Mouse (Mus musculus) fat pad, adult 2 months (tissue): Measurements from ENCODE around the gene Ltb4r2.
A peak's percentile ranks its signal among the peaks of the same experiment; 100 is the strongest.
"Not testable (repeated sequence)": the region's sequence is repeated elsewhere in the genome, so short reads cannot be mapped to it uniquely, and the experiment has no call there.

Experiments used
- DNase-seq: peaks from one replicate; pipeline ENCODE4 v3.0.0-alpha.2; 2011; ENCODE audit warnings: low read depth, low spot score; ENCODE audit errors: extremely low read depth

The Ltb4r2 gene

DNA sequence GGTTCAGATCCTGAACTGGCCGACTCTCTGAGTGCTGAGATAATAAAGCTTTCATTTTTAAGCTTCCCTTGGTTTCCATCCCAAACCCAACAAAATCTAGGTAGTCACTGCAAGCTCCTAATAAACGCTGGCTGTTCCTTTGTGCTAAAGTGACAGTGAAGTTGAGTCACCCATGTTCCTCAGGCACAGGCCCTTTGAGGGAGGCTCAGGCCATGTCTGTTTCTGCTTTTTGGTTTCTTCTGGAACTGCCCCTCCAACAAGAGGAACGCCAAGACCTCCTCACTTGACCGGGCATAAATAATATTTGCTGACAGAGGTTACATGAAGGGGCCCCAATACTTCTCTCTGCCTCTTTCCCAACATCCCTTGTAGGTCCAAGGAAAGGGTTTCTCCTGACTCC is 25.5 kb upstream of the Ltb4r2 start:
- no peak for DNase-seq

- DNase-seq: no peak
Observed at GRCm38 (mm10) chr14:55737086-55737687, 24.0 kb upstream of the Ltb4r2 start.

- no peak for DNase-seq
Observed at GRCm38 (mm10) chr14:55743711-55744110, 17.5 kb upstream of the Ltb4r2 start.

- DNase-seq: no peak
Observed at GRCm38 (mm10) chr14:55745180-55745860, 15.9 kb upstream of the Ltb4r2 start, which contains the start of the genes Dhrs1 and Nop9. Gene Dhrs1 (minus strand): TSS chr14:55745690. Gene Nop9 (plus strand): TSS chr14:55745693.

GRCm38 (mm10) chr14:55745861-55746237 is 15.4 kb upstream of the Ltb4r2 start:
- DNase-seq: no peak

GRCm38 (mm10) chr14:55747051-55747847 is 14.0 kb upstream of the Ltb4r2 start:
- DNase-seq: no peak

DNA sequence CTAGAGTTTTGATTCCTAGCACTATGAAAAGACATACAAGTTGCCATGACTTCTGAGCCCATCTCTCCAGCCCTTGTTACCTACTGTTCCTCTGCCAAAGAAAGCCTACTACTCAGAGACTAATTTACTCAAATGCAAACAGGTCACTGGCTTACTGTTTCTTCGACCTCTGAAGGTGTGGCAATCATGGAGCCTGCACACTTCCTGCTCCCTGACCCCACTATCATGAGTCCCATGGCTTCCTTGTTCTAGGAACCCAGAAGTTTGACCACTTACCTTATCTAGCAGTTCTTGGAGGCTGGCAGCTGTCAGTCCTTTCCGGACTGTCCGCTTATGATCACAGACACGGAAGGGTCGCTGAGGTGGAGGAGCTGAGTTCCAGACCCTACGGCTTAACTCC is 3.7 kb upstream of the Ltb4r2 start:
- no peak for DNase-seq

GRCm38 (mm10) chr14:55758363-55758784 is 2.9 kb upstream of the Ltb4r2 start, which contains the start of gene Cideb:
Gene Cideb (minus strand): TSS chr14:55758458.
- DNase-seq: no peak

DNA sequence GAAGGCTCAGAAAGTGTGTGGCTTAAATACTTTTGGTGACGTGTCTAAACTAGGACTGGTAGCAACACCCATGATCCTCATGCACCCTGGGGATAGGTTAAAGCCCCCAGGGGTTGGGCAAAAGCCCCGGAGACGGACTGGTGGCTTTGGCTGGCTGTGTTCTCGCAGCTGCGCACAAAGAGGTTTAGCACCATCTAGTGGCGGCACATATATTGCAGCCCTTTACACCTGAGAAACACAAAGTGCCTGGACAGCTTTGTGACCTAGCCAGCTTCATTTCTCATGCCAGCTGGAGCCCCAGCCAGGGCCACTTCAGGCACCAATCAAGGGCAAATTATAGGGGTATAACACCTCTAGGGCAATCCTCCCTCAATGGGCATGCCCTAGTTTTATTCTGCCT is 1.1 kb upstream of the Ltb4r2 start:
- DNase-seq: not testable (repeated sequence)

DNA sequence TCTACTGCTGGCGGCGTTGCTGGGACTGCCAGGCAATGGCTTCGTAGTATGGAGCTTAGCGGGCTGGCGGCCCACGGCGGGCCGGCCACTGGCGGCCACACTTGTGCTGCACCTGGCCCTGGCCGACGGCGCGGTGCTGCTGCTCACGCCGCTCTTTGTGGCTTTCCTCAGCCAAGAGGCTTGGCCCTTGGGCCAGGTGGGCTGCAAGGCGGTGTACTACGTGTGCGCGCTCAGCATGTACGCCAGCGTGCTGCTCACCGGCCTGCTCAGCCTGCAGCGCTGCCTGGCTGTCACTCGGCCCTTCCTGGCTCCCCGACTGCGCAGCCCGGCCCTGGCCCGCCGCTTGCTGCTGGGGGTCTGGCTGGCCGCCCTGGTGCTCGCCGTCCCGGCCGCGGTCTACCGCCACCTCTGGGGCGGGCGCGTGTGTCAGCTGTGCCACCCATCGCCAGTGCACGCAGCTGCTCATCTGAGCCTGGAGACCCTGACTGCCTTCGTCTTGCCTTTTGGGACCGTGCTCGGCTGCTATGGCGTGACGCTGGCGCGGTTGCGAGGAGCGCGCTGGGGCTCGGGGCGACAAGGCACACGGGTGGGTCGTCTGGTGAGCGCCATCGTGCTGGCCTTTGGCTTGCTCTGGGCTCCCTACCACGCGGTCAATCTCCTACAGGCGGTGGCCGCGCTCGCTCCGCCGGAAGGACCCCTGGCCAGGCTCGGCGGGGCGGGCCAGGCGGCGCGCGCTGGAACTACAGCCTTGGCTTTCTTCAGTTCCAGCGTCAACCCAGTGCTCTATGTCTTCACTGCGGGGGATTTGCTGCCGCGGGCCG is 983 bp downstream of the Ltb4r2 start:
- DNase-seq: no peak

GRCm38 (mm10) chr14:55763166-55763565 is 1.9 kb downstream of the Ltb4r2 start:
- peak; percentile 74 for DNase-seq

DNA sequence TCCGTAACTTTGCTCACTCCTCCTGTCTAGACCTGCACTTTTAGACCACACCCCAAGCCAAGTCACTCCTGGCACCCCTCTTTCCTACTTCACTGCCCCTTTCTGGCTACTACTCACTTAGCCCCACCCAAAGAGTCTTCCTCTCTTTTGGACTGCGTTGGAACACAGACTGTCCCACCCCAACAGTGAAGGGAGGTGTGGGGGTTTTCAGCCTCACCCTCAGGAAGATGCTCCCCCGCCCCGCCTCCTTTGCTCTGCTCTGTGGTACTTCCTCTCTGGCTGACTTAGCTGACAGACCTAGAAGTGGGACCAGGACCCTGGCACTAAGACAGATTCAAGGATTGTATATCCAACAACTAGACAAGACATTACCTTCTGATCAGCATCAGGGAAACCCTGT is 4.5 kb downstream of the Ltb4r2 start, which contains the start of gene Ltb4r1:
Gene Ltb4r1, plus strand, starts transcription at position 267 of the 400 bp plus-strand sequence.
- no peak for DNase-seq

DNA sequence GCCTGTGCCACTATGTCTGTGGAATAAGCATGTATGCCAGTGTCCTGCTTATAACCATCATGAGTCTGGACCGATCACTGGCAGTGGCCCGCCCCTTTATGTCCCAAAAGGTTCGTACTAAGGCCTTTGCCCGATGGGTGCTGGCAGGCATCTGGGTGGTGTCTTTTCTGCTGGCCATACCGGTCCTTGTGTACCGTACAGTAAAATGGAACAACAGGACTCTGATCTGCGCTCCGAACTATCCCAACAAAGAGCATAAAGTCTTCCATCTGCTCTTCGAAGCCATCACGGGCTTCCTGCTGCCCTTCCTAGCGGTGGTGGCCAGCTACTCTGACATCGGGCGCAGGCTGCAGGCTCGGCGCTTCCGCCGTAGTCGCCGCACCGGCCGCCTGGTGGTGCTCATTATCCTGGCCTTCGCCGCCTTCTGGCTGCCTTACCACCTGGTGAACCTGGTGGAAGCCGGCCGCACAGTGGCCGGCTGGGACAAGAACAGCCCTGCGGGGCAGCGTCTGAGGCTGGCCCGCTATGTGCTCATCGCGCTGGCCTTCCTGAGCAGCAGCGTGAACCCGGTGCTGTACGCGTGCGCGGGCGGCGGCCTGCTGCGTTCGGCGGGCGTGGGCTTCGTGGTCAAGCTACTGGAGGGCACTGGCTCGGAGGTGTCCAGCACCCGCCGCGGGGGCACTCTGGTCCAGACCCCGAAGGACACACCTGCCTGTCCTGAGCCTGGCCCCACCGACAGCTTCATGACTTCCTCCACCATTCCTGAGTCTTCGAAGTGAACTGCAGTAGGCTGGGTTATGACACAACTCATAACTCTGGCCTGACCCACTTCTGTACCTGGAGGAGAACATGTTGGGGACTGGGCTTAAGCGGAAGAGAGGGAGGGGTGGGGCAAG is 6.5 kb downstream of the Ltb4r2 start:
- no peak for DNase-seq

- DNase-seq: no peak
Observed at GRCm38 (mm10) chr14:55768555-55768954, 7.3 kb downstream of the Ltb4r2 start.

DNA sequence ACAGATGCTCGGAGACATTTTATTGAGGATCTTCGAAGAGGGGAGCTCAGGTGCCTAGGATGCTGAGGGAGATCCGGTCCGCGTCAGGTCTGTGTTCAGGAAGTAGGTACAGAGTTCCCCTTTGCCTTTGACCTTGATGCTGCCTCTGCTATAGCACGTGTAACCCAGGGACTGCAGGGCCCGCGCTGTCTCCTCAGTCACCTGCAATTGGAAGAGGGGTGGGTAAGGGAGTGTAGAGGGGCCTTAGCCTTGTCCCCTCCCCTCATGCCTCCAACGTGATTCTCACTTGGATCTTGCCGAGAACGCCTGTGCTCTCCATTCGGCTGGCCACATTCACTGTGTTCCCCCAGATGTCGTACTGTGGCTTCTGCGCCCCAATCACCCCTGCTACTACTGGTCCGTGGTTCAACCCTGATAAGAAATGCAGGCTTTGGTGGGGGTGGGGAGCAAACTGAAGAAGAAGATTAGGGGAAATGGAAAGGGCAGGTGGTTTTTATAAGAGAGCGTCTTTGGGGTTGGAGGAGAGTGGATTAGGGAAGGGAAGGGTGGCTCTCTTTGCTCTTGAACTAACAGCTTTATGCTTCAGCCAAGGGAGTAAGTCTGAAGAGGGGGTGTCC is 8.0 kb downstream of the Ltb4r2 start:
- DNase-seq: no peak

GRCm38 (mm10) chr14:55776711-55777110 is 15.5 kb downstream of the Ltb4r2 start:
- DNase-seq: no peak

DNA sequence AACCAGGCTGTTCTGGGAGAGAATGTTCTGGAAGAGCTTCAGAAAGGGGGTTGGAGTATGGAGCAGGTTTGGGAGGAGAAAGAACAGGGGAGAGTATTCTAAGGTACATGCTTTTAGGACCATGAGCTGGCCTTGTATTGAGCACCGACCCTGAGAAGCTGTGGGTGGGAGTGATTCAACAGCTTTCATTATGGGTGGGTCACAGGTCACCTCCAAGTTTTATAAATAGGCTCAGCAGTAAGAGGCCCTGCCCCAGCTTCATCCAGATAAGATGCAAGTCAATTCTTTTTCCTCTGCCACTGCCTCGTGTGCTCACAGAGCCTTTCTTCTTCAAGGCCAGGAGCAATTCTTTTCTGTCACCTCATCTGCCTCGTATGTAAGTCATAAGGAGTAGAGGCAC is 15.9 kb downstream of the Ltb4r2 start:
- no peak for DNase-seq

DNA sequence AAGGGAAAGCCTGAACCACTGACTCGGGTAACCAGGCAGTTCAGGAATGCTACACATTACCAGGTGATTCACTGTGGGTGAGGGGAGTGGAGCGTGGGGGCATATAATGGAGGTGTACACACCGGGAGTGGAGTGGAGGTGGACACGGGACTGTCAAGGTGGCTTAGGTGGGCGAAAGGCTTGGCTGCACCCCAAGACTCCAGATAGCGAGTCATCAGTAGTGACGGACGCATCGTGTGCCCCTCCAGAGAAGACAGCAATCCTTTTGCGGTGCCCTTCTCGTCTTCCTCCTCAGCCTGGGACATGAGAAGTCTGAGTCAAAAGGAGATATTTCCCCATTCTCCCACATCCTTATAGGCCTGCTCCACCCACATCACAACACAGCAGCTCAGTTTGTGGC is 16.6 kb downstream of the Ltb4r2 start:
- no peak for DNase-seq

DNA sequence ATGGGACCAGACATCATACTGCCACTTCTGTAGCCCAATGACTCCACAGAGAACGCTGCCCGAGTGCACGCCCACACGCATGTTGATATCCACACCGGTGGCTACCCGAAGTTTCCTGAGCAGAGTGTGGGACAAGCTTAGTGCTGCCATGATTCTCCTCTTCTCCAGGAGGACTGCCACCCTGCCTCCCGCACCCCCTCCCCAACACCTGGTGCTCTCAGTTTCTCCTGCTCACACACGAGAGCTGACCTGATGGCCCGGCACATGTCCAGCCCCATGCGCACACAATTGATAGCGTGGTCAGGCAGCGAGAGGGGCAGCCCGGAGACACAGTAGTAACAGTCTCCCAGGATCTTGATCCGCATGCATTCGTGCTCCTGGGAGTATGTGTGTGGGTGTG is 17.5 kb downstream of the Ltb4r2 start:
- DNase-seq: no peak
